Mouse (Mus musculus): Measurements from ENCODE around the gene Galntl6.

DNA sequence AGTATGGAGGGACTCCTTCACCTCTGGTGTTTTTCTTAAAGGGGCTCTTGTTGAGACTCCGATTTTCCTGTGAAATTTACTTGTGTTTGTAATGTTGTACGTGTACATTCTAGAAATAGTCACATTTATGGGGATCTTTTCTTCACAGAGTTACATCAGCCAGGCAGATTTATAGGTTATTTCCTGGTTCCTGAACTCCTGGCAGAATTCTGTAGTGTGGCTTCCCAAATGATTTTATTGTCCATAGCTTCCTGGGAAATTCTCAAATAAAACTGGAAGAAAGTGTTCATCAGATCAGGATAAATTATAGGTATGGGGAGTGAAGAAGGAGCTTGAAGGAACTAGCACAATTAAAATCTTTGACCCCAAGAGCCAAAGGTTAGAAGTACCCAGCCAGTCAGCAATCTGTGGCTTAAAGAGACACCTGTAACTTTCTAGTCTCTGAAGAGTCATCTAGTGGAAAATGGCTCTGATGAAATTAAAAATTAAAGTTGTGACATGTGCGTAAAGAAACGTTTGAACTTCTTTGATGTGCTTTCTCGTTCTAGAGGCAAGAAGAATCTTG lies 972.5 kb downstream of the Galntl6 start:
- no peak for TF ChIP-seq TAL1 (IDR thresholded peaks at IDR 0.05; ENCODE audit: low read length)
- TF ChIP-seq GATA1 (IDR thresholded peaks at IDR 0.05; ENCODE audit: low read length): no peak
